Mouse (Mus musculus) MEL (cell line): ENCODE data around the gene Sumf1.

Source experiments
- CTCF ChIP-seq, 3 experiments: IDR thresholded peaks in 2 of 3; conservative IDR thresholded peaks in 1 of 3; 2 replicates each; pipeline ENCODE4 v1.5.1; 2011 to 2012; ENCODE audit warnings: low read length in 3 of 3, low read depth in 2 of 3, mild to moderate bottlenecking in 2 of 3, improper control_type of control experiment in 1 of 3, inconsistent platforms in 1 of 3, mixed read lengths in 1 of 3, moderate library complexity in 1 of 3; ENCODE audit not compliant: control insufficient read depth in 1 of 3, insufficient read depth in 1 of 3, poor library complexity in 1 of 3, severe bottlenecking in 1 of 3
- JUND ChIP-seq: IDR thresholded peaks from 2 replicates; pipeline ENCODE4 v1.6.1; 2011; ENCODE audit warnings: low read depth, mild to moderate bottlenecking, improper control_type of control experiment, low read length
- MAZ ChIP-seq: IDR thresholded peaks from 2 replicates; pipeline ENCODE4 v1.6.1; 2012; ENCODE audit warnings: low read depth, mild to moderate bottlenecking, inconsistent platforms, low read length, improper control_type of control experiment
- POLR2A ChIP-seq, 2 experiments: IDR thresholded peaks; 2 replicates each; pipeline ENCODE4 v1.6.1; 2011 to 2012; ENCODE audit warnings: low read length in 2 of 2, mild to moderate bottlenecking in 2 of 2, control low read depth in 1 of 2, improper control_type of control experiment in 1 of 2, low read depth in 1 of 2, moderate library complexity in 1 of 2; ENCODE audit not compliant: control insufficient read depth in 1 of 2, insufficient read depth in 1 of 2, poor library complexity in 1 of 2
- SIN3A ChIP-seq: IDR thresholded peaks from 2 replicates; pipeline ENCODE4 v1.6.1; 2012; ENCODE audit warnings: low read length, improper control_type of control experiment, inconsistent platforms
- TCF12 ChIP-seq: IDR thresholded peaks from 2 replicates; pipeline ENCODE4 v1.6.1; 2014; ENCODE audit warnings: low read depth, mild to moderate bottlenecking, inconsistent platforms, low read length, improper control_type of control experiment, moderate library complexity
- ZKSCAN1 ChIP-seq: IDR thresholded peaks from 2 replicates; pipeline ENCODE4 v1.6.1; 2012; ENCODE audit warnings: low read depth, mild to moderate bottlenecking, inconsistent platforms, low read length, improper control_type of control experiment, moderate library complexity

DNA sequence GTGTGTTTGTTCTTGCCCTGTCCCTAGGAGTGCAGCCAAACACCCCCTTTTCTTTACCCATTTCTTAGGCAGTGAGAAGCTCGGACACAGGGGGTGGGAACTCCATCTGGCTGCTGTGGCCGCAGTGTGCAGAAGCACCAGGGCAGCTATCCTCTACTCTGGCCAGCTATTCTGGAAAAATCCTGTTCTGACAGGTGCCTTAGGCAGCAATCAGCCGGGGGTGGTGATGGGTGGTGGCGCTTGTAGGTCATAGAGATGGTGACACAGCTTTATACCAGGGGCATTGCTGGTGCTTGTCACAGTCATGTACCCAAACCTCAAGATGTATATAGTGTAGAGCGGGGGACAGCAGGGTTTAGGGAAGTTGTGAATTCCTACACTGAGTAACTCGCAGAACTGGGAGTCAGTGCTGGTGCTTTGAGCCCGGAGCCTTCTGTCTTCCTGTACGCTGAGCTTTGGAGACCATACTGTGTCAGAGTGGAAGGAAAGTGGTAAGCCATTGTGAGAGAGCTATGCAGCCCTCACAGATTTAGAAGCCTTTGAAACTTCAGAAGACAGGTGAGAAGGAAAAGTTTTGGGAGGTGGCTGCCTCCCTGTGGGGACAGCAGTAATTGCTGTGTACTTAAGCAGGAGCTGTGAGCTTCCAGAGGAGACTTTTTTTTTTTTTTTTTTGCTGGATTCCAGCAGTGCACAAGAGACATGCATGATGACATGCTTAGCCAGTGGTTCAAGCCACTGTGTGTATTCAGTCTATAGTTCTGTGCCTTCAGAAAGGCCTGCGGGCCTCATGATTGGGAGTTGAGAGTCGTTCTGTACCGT, 46.7 kb upstream of the Sumf1 start:
- no peak for TF ChIP-seq CTCF (IDR thresholded peaks at IDR 0.05 in 2 of 3, conservative IDR thresholded peaks at IDR 0.05 in 1 of 3; ENCODE audit: control insufficient read depth in 1 of 3, insufficient read depth in 1 of 3, low read depth in 2 of 3, low read length in 3 of 3, poor library complexity in 1 of 3, severe bottlenecking in 1 of 3)
- TF ChIP-seq TCF12 = no peak
- no peak for TF ChIP-seq POLR2A (IDR thresholded peaks at IDR 0.05; ENCODE audit: control insufficient read depth in 1 of 2, insufficient read depth in 1 of 2, low read depth in 1 of 2, low read length in 2 of 2, poor library complexity in 1 of 2)
- no peak for TF ChIP-seq MAZ
- TF ChIP-seq JUND = no peak
- TF ChIP-seq SIN3A = no peak
- no peak for TF ChIP-seq ZKSCAN1
